Mouse (Mus musculus): ENCODE data around the gene Spint5. TPM values are rescaled to one million over a fixed set of nuclear protein-coding genes. Genes with fewer than 3 reads are reported as not detected.

The Spint5 gene
- polyA plus RNA-seq, 2 experiments = not detected

GRCm38 (mm10) chr2:164746693-164747092 lies 31.6 kb downstream of the Spint5 start:
- DNase-seq (ENCODE audit: low read depth in 3 of 3, low spot score in 3 of 3) (no peak), ATAC-seq (ENCODE audit: insufficient read depth) (peak; percentile 19; the same call in 1 of the 2 replicates)
- H3K4me3 ChIP-seq (ENCODE audit: insufficient read depth in 1 of 2, low read depth in 2 of 2, low read length in 2 of 2) = peak overlapping the region; percentile 97 to 99
- peak overlapping the region; percentile 87 for H3K27ac ChIP-seq
- peak overlapping the region; percentile 90 for H3K4me2 ChIP-seq (ENCODE audit: low read depth)
- no peaks in the 10 kb centered on the region; the same call in 1 of the 2 replicates for H3K27me3 ChIP-seq (ENCODE audit: control insufficient read depth, insufficient read depth, low read length)
- H3K9me3 ChIP-seq (ENCODE audit: control insufficient read depth, low read length) = no peaks in the 10 kb centered on the region
- TF ChIP-seq EP300 (IDR thresholded peaks at IDR 0.05; ENCODE audit: low read depth) = no peak
- H3K4me1 ChIP-seq (replicated peaks; ENCODE audit: control insufficient read depth in 2 of 2, insufficient read depth in 2 of 2, low read length in 1 of 2) = peaks cover 10 to 20% of the 10 kb centered on the region in 2 experiments; a peak in 3 of 4 replicates
- peak overlapping the region; percentile 98 for H3K9ac ChIP-seq (replicated peaks)
- H3K36me3 ChIP-seq (replicated peaks; ENCODE audit: control insufficient read depth, insufficient read depth, low read depth) = peaks cover 42% of the 10 kb centered on the region
- 37% methylated on average over 8 of the region's 8 CpGs for WGBS (ENCODE audit: insufficient replicate concordance)

- no peaks in the 10 kb centered on the region; the same call in 1 of the 2 replicates for H3K27me3 ChIP-seq (ENCODE audit: control insufficient read depth, insufficient read depth, low read length)
- no peaks in the 10 kb centered on the region for H3K9me3 ChIP-seq (ENCODE audit: control insufficient read depth, low read length)
- WGBS (ENCODE audit: insufficient replicate concordance) = 61% methylated on average over 4 of the region's 4 CpGs
- H3K36me3 ChIP-seq (replicated peaks; ENCODE audit: control insufficient read depth, insufficient read depth, low read depth) = peaks cover 56% of the 10 kb centered on the region
- H3K4me3 ChIP-seq (ENCODE audit: insufficient read depth in 1 of 2, low read depth in 2 of 2, low read length in 2 of 2) = peak overlapping the region in 1 of 2 experiments; percentile 21; a peak in 2 of 4 replicates
- H3K4me2 ChIP-seq (ENCODE audit: low read depth) = peak overlapping the region; percentile 90
- peaks cover 10 to 22% of the 10 kb centered on the region in 2 experiments; a peak in 3 of 4 replicates for H3K4me1 ChIP-seq (replicated peaks; ENCODE audit: control insufficient read depth in 2 of 2, insufficient read depth in 2 of 2, low read length in 1 of 2)
- peak overlapping the region; percentile 48 for H3K9ac ChIP-seq (replicated peaks)
- DNase-seq (ENCODE audit: low read depth in 3 of 3, low spot score in 3 of 3) (peak in 1 of 3 experiments; percentile 35), ATAC-seq (ENCODE audit: insufficient read depth) (peak; percentile 31)
- H3K27ac ChIP-seq = peak overlapping the region; percentile 64
- TF ChIP-seq CTCF (IDR thresholded peaks at IDR 0.05; ENCODE audit: low read depth) (no peak), EP300 (IDR thresholded peaks at IDR 0.05; ENCODE audit: low read depth) (peak; percentile 54)
Measured at GRCm38 (mm10) chr2:164748191-164748590, 33.1 kb downstream of the Spint5 start.

DNA sequence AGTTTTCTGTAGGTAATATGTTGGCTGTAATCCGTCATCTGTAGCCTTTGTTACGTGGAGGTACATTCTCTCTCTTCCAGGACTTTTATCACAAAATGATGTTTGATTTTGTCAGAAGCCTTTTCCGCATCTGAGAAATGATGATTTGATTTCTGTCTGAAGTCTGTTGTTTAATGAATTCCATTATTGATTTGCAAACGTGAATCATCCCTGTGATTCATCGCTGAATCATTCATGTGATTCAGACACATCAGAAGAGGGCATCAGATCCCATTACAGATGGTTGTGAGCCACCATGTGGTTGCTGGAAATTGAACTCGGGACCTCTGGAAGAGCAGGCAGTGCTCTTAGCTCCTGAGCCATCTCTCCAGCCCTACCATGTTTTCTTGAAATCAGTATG lies 33.9 kb downstream of the Spint5 start:
- peaks cover 64% of the 10 kb centered on the region for H3K36me3 ChIP-seq (replicated peaks; ENCODE audit: control insufficient read depth, insufficient read depth, low read depth)
- H3K4me1 ChIP-seq (replicated peaks; ENCODE audit: control insufficient read depth in 2 of 2, insufficient read depth in 2 of 2, low read length in 1 of 2) = peaks cover 10 to 22% of the 10 kb centered on the region in 2 experiments; a peak in 3 of 4 replicates
- no peak for ATAC-seq (ENCODE audit: insufficient read depth)
- no peaks in the 10 kb centered on the region for H3K27me3 ChIP-seq (ENCODE audit: control insufficient read depth, insufficient read depth, low read length)
- H3K4me3 ChIP-seq (ENCODE audit: insufficient read depth in 1 of 2, low read depth in 2 of 2, low read length in 2 of 2) = no peak overlapping the region
- TF ChIP-seq CTCF (IDR thresholded peaks at IDR 0.05; ENCODE audit: low read depth) = no peak
- no peak for TF ChIP-seq EP300 (IDR thresholded peaks at IDR 0.05; ENCODE audit: low read depth)
- peak overlapping the region; percentile 90 for H3K4me2 ChIP-seq (ENCODE audit: low read depth)
- no peak for DNase-seq (ENCODE audit: low read depth in 3 of 3, low spot score in 3 of 3)
- no peaks in the 10 kb centered on the region for H3K9me3 ChIP-seq (ENCODE audit: control insufficient read depth, low read length)
- 87% methylated on average over 6 of the region's 6 CpGs for WGBS (ENCODE audit: insufficient replicate concordance)
- peak overlapping the region; percentile 64; the same call in 1 of the 2 replicates for H3K27ac ChIP-seq
- peak overlapping the region; percentile 48; the same call in 1 of the 2 replicates for H3K9ac ChIP-seq (replicated peaks)

DNA sequence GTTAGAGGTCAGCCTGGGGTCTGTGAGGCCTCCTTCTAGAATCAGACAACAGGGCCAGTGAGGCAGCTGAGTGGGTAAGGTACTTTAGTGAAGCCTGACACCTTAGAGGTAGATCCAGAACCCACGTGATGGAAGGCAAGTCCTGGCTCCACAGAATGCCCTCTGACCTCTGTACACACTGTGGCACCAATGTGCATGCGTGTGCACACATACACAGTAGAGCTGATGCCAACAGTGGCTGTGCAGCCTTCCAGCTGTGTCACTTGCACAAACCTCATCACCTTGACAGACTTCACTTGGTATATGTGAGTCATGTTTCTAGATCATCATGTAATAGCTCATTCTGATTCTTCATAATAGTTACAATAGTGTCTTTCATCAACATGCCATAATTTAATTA lies 37.3 kb downstream of the Spint5 start:
- TF ChIP-seq EP300 (IDR thresholded peaks at IDR 0.05; ENCODE audit: low read depth) (no peak), CTCF (IDR thresholded peaks at IDR 0.05; ENCODE audit: low read depth) (no peak)
- no peak overlapping the region for H3K4me2 ChIP-seq (ENCODE audit: low read depth)
- ATAC-seq (ENCODE audit: insufficient read depth) (no peak), DNase-seq (ENCODE audit: low read depth in 3 of 3, low spot score in 3 of 3) (no peak)
- H3K4me1 ChIP-seq (replicated peaks; ENCODE audit: control insufficient read depth in 2 of 2, insufficient read depth in 2 of 2, low read length in 1 of 2) = peaks cover 0 to 12% of the 10 kb centered on the region in 2 experiments
- H3K27me3 ChIP-seq (ENCODE audit: control insufficient read depth, insufficient read depth, low read length) = no peaks in the 10 kb centered on the region
- H3K27ac ChIP-seq = no peak overlapping the region
- WGBS (ENCODE audit: insufficient replicate concordance) = 84% methylated on average over 2 of the region's 2 CpGs
- H3K36me3 ChIP-seq (replicated peaks; ENCODE audit: control insufficient read depth, insufficient read depth, low read depth) = peaks cover 96% of the 10 kb centered on the region
- H3K9ac ChIP-seq (replicated peaks) = no peak overlapping the region
- H3K9me3 ChIP-seq (ENCODE audit: control insufficient read depth, low read length) = no peaks in the 10 kb centered on the region
- no peak overlapping the region for H3K4me3 ChIP-seq (ENCODE audit: insufficient read depth in 1 of 2, low read depth in 2 of 2, low read length in 2 of 2)

- TF ChIP-seq EP300 (IDR thresholded peaks at IDR 0.05; ENCODE audit: low read depth) = no peak
- TF ChIP-seq CTCF (IDR thresholded peaks at IDR 0.05; ENCODE audit: low read depth) = no peak
- no peak overlapping the region for H3K27ac ChIP-seq
- no peak overlapping the region for H3K4me3 ChIP-seq (ENCODE audit: insufficient read depth in 1 of 2, low read depth in 2 of 2, low read length in 2 of 2)
- H3K4me1 ChIP-seq (replicated peaks; ENCODE audit: control insufficient read depth in 2 of 2, insufficient read depth in 2 of 2, low read length in 1 of 2) = peaks cover 13 to 15% of the 10 kb centered on the region in 2 experiments
- H3K9ac ChIP-seq (replicated peaks) = no peak overlapping the region
- ATAC-seq (ENCODE audit: insufficient read depth) = no peak
- no peaks in the 10 kb centered on the region for H3K27me3 ChIP-seq (ENCODE audit: control insufficient read depth, insufficient read depth, low read length)
- WGBS (ENCODE audit: insufficient replicate concordance) = 63% methylated on average over 11 of the region's 11 CpGs
- no peak for DNase-seq (ENCODE audit: low read depth in 3 of 3, low spot score in 3 of 3)
- H3K36me3 ChIP-seq (replicated peaks; ENCODE audit: control insufficient read depth, insufficient read depth, low read depth) = peaks cover 91% of the 10 kb centered on the region
- H3K4me2 ChIP-seq (ENCODE audit: low read depth) = no peak overlapping the region
- no peaks in the 10 kb centered on the region for H3K9me3 ChIP-seq (ENCODE audit: control insufficient read depth, low read length)
Measured at GRCm38 (mm10) chr2:164754105-164754504, 39.0 kb downstream of the Spint5 start.
